Mouse (Mus musculus): ENCODE measurements around the gene Arhgap23.

- TF ChIP-seq POLR2A (IDR thresholded peaks at IDR 0.05; ENCODE audit: low read depth, low read length) (no peak), CTCF (conservative IDR thresholded peaks at IDR 0.05; ENCODE audit: insufficient read depth, insufficient read length, low read depth, low read length) (no peak)
Measured at GRCm38 (mm10) chr11:97513066-97513465, 97.7 kb downstream of the Arhgap23 start.

Data from kidney, adult 2 months (tissue).